Mouse (Mus musculus) midbrain, embryonic 11.5 days (tissue): ENCODE results near the gene Lin52. TPM values are rescaled to one million over a fixed set of nuclear protein-coding genes. Genes with fewer than 3 reads are reported as not detected.
"Not testable (repeated sequence)": the region's sequence is repeated elsewhere in the genome, so short reads cannot be mapped to it uniquely, and the experiment has no call there.

ENCODE experiments used
- ATAC-seq: fragments of 200-750 bp; cut with Nextera tagmentation; 2 replicates; pipeline ENCODE4 v1.8.0; 2017; ENCODE audit warnings: moderate TSS enrichment, moderate library complexity; ENCODE audit not compliant: low FRiP score
- DNase-seq: peaks from one replicate; pipeline ENCODE4 v3.0.0; 2015; ENCODE audit warnings: low spot score; ENCODE audit errors: missing footprints
- H3K27ac ChIP-seq: fragments of 300-500 bp; sonication (generic); 2 replicates; pipeline ENCODE4 v1.5.1; 2014; ENCODE audit warnings: low read depth, low read length
- H3K27me3 ChIP-seq: fragments of 300-500 bp; sonication (generic); 2 replicates; pipeline ENCODE4 v1.6.1; 2014; ENCODE audit warnings: mild to moderate bottlenecking, low read length, moderate library complexity, mixed read lengths; ENCODE audit not compliant: control insufficient read depth, insufficient read depth
- H3K36me3 ChIP-seq: fragments of 300-500 bp; sonication (generic); 2 replicates; pipeline ENCODE4 v1.6.1; 2014; ENCODE audit warnings: mild to moderate bottlenecking, low read length, moderate library complexity, mixed read lengths; ENCODE audit not compliant: control insufficient read depth, insufficient read depth
- H3K4me1 ChIP-seq: fragments of 300-500 bp; sonication (generic); 2 replicates; pipeline ENCODE4 v1.6.1; 2014; ENCODE audit warnings: low read length; ENCODE audit not compliant: control insufficient read depth, insufficient read depth
- H3K4me2 ChIP-seq: fragments of 300-500 bp; sonication (generic); 2 replicates; pipeline ENCODE4 v1.6.1; 2014; ENCODE audit warnings: mild to moderate bottlenecking, moderate library complexity
- H3K4me3 ChIP-seq: fragments of 300-500 bp; sonication (generic); 2 replicates; pipeline ENCODE4 v1.5.1; 2014; ENCODE audit warnings: low read depth, low read length
- H3K9ac ChIP-seq: fragments of 300-500 bp; sonication (generic); 2 replicates; pipeline ENCODE4 v1.6.1; 2014; ENCODE audit warnings: low read length
- H3K9me3 ChIP-seq: fragments of 300-500 bp; sonication (generic); 2 replicates; pipeline ENCODE4 v1.6.1; 2016; ENCODE audit warnings: low read length; ENCODE audit not compliant: control insufficient read depth
- WGBS: fragments of 180-500 bp; shearing (Covaris S2); extraction: QIAGEN DNeasy Blood & Tissue Kit; methylation state at CpG from one replicate; pipeline ENCODE4 v1.1.7; 2014; 5-methylcytosine and 5-hydroxymethylcytosine counted together
- polyA plus RNA-seq: library from polyadenylated mRNA; unstranded; fragments of >200 nt; fragmentation: Nextera tagmentation; extraction: Ambion mirVana; gene quantifications from 2 replicates; pipeline ENCODE4 v1.2.1, GENCODE M21; 2014

The Lin52 gene
- polyA plus RNA-seq, 1 experiment from 2014 or later = 42.2 TPM

DNA sequence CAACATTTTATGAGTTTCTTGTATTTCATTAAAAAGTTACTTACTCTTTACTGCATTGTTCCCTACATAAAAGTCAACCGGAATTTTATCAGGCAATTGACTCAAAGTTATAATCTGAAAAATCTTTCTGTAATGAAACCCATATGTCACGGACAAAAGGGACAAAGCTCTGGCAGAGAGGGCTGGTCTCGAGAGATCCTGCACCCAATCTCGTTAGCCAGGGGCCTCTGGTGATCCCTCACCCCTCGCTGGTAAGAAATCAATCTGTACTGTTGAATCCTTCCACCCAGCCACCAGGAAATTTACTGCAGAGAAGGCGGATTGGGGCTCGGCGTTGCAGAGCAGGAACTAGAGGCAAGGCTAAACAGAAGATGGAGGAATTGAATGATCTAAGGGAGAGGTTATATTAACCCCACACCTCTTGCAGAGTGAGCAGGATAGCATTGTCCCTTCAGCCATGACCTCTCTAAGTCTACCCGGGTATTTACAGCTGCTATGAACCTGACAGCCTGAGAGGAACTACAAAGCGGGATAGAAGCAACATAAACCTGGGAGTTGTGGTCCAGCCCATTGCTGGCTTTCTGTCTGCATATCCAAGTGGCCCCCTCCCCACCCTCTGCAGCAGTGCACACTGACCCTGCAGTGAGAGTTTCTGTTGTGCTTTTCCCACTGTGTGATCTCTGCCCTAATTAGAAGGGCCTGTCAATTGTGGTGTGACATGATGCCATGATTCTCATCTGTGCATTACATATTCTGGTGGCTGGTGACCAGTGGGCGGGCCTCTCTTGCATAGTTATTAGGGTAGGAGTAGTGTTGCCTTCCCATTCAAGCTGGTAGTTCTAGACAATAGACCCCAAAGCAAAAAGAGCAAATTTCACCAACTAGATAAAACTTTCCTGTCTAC, 73.2 kb downstream of the Lin52 start:
- H3K9ac ChIP-seq = no peak overlapping the region
- H3K4me2 ChIP-seq = no peak overlapping the region
- H3K4me3 ChIP-seq = no peak overlapping the region
- H3K27ac ChIP-seq = no peak overlapping the region
- no peaks in the 10 kb centered on the region for H3K9me3 ChIP-seq
- no peaks in the 10 kb centered on the region for H3K27me3 ChIP-seq
- H3K4me1 ChIP-seq = no peaks in the 10 kb centered on the region
- ATAC-seq = no peak
- H3K36me3 ChIP-seq = no peaks in the 10 kb centered on the region
- no peak for DNase-seq
- WGBS = 63% methylated on average over 11 of the region's 11 CpGs

DNA sequence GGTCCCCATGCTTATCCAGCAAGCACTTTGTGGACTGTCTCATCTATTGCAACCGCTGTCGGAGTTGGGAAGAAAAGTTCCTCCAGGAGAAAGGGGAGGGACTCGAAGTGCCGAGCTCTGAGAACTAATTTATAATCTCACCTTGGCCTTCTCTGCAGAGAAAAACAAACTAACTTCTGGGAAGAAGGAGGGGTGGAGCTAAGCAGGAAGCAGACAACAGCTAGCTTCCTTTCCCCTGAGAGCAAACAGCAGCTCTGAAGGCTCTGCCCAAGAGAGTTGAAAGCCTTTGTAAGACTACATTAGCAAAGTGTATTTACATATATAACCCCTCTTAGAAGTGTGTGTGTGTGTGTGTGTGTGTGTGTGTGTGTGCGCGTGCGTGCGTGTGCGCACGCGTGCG, 74.2 kb downstream of the Lin52 start:
- no peak overlapping the region for H3K27ac ChIP-seq

DNA sequence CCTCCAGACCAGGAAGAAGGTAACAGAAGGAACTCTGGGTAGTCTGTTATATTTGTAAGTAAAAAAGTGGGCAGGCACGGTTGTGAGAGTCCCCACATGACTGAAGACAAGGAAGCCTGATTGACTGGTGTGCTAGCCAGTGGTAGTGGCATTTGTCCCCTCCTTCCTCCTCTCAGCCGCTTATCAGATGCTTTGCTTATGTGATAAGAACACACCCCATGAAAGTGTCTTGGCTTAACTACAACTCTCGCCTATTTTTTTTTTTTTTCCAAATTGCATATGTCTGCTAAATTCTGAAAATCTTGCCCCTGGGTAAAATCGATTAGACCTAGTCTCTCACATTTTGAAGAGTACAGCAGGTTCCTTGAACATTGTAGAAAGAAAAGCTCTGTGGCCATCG, 79.2 kb downstream of the Lin52 start:
- H3K9ac ChIP-seq = no peak overlapping the region
- no peaks in the 10 kb centered on the region for H3K27me3 ChIP-seq
- H3K27ac ChIP-seq = no peak overlapping the region
- ATAC-seq = no peak
- DNase-seq = no peak
- 86% methylated on average over 5 of the region's 5 CpGs for WGBS
- H3K4me2 ChIP-seq = no peak overlapping the region
- no peaks in the 10 kb centered on the region for H3K9me3 ChIP-seq
- no peaks in the 10 kb centered on the region; the same call in 1 of the 2 replicates for H3K36me3 ChIP-seq
- no peak overlapping the region for H3K4me3 ChIP-seq
- peaks cover 22% of the 10 kb centered on the region for H3K4me1 ChIP-seq

More for the DNA sequence above, 74.2 kb downstream of the Lin52 start:
- Histone ChIP-seq H3K9ac (no peak overlapping the region), H3K36me3 (no peaks in the 10 kb centered on the region), H3K27me3 (no peaks in the 10 kb centered on the region), H3K4me3 (no peak overlapping the region), H3K4me1 (no peaks in the 10 kb centered on the region), H3K9me3 (no peaks in the 10 kb centered on the region), H3K4me2 (no peak overlapping the region)
- 96% methylated on average over 12 of the region's 12 CpGs for WGBS
- no peak for ATAC-seq
- no peak for DNase-seq

DNA sequence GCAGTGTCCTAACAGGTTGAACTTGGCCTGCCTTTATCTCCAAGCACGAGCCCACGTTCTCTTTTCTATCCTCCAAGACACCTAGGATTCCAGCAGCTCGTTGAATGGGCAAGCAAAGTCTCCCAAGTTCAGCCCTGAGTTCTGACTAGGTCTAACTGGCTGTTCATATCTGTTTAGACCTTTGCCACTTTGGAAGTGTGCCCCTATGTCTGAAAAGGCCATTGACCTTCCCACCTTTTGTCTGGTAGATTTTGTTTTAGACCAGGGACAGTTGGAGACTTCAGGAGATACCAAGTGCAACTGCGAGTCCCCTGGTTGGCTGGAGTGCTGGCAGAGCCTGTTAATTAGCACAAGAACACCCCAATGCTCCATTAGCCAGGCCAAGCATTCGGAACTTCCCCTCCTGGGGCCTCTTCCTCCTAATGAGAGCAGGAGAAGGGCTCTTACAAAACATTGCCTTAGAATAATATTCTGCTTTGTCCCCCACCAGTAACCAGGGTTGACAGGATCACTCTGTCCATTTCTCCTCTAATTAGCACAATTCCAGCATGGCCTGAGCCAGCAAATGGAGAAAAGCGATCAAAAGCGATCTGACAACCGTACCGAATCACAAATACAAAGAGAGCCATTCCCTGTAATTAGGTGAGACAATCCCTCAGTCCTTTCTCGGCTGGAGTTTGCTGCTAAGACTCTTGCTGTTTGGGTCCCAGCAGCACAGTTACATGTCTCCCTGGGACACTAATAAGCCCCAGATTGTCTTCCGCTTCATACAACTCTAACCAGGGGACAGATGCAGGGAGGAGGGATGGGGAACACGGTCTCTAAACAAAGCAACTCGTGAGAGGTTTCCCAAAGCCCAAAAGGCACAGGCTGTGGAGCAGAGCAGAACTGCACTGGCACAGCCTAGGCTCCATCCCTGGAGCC, 80.9 kb downstream of the Lin52 start:
- ATAC-seq (peak; percentile 85), DNase-seq (peak; percentile 91)
- Histone ChIP-seq H3K9me3 (no peaks in the 10 kb centered on the region), H3K4me3 (no peak overlapping the region), H3K4me2 (no peak overlapping the region), H3K9ac (no peak overlapping the region), H3K4me1 (peaks cover 22% of the 10 kb centered on the region), H3K36me3 (no peaks in the 10 kb centered on the region; the same call in 1 of the 2 replicates), H3K27me3 (no peaks in the 10 kb centered on the region), H3K27ac (peak overlapping the region; percentile 67; the same call in 1 of the 2 replicates)
- 35% methylated on average over 13 of the region's 13 CpGs for WGBS

DNA sequence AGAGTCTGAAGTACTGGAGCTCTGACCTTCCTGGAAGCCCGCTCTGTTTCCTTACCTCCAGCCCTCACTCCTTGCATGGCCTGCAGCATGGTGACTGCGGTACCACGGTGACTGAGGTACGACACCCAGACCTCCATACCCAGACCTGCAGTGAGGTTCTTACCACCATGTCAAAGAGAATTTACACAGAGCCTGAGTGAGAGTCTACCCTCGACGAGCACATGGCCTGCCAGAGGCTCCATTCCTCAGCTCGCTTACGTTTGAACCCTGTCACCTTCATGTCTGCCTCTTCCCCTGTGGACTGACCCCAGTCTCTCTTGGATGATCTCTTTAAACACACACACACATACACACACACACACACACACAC, 81.6 kb downstream of the Lin52 start:
- peaks cover 22% of the 10 kb centered on the region for H3K4me1 ChIP-seq
- peak overlapping the region; percentile 67; the same call in 1 of the 2 replicates for H3K27ac ChIP-seq
- H3K9ac ChIP-seq = no peak overlapping the region
- no peak overlapping the region for H3K4me2 ChIP-seq
- no peak; the same call in 1 of the 2 replicates for ATAC-seq
- H3K9me3 ChIP-seq = no peaks in the 10 kb centered on the region
- H3K4me3 ChIP-seq = no peak overlapping the region
- 61% methylated on average over 8 of the region's 8 CpGs for WGBS
- H3K27me3 ChIP-seq = no peaks in the 10 kb centered on the region
- no peaks in the 10 kb centered on the region; the same call in 1 of the 2 replicates for H3K36me3 ChIP-seq
- DNase-seq = peak; percentile 89

DNA sequence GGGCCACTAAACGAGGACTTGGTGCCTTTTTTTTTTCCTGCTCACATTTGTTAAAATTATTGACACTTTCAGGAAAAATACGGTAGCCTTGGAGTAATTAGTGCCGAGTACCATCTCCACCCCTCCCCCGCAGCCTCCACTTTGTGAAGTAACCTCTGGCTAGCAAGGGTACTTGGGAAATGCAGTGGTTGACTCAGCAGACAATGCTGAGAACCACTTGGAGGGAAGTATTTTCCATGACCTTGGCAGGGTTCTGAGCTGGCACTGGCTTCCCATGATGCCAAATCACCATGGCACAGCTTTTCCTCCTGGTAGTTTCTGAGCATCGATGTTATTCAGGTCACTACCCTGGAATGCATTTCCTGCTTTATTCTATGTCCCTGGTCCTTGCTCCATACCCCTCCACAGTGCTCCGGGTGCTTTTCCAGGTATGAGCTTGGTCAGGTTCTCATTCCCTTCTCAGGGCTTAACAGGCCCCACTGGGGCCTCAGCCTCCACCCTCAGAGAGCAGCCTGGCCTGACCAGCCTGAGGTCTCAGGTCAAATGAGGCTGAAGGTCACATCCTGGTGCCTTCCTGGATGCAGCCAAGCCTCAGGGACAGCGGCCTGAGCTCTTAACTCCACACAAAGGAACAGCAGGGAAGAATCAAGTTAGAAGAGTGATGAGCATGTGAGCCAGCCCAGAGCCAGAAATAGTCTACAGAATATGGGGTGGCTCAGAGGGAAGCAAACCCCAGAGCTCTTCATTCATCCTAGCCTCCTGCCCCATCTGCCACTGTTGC, 82.7 kb downstream of the Lin52 start:
- no peaks in the 10 kb centered on the region; the same call in 1 of the 2 replicates for H3K36me3 ChIP-seq
- H3K4me2 ChIP-seq = no peak overlapping the region
- DNase-seq (no peak), ATAC-seq (no peak)
- WGBS = 76% methylated on average over 7 of the region's 7 CpGs
- H3K9me3 ChIP-seq = no peaks in the 10 kb centered on the region
- H3K9ac ChIP-seq = no peak overlapping the region
- no peaks in the 10 kb centered on the region for H3K27me3 ChIP-seq
- H3K27ac ChIP-seq = no peak overlapping the region
- H3K4me1 ChIP-seq = peaks cover 22% of the 10 kb centered on the region
- no peak overlapping the region for H3K4me3 ChIP-seq

DNA sequence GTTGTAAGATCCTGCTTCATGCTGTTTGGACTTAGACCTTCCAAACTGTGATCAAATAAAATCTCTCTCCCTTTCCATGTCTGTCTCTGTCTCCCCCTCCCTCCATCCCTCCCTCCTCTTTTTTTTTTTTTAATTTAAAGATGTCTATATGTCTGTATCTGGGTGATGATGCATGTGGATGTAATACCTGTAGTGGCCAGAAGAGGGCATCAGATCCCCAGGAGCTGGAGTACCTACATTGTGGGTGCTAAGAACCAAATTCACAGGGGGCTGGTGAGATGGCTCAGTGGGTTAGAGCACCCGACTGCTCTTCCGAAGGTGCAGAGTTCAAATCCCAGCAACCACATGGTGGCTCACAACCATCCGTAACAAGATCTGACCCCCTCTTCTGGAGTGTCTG, 88.3 kb downstream of the Lin52 start:
- 89% methylated on average over 2 of the region's 3 CpGs for whole genome bisulfite sequencing
- not testable (repeated sequence) for H3K4me2 ChIP-seq, H3K9me3 ChIP-seq, H3K9ac ChIP-seq, H3K4me3 ChIP-seq, ATAC-seq, DNase-seq, H3K27ac ChIP-seq, H3K27me3 ChIP-seq, H3K36me3 ChIP-seq, H3K4me1 ChIP-seq

DNA sequence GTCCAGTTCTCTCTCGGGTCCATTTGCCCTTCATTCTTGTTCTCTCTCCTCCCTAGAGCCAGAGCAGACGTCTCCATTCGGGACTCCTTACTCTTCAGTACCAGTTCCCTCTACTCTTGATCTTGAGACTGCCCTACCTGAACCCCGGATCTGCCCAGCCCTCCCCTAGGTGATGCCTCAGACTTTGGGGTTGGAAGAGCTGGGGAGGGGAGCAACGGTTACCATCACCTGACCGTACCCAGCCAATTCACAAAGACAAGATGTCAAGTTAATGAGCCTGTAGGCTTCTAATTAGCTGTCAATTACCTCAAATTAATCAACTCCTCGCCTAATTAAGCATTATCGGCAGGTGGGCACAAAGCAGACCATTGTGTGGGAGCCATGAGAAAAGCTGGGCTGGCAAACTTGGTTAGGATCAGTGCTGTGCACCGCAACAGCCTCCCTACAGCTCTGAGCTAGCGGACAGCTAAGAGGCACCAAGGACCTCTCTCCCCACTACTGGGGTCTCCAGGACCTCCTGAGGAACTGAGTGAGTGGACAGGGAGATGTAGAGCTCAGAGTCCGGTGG, 90.3 kb downstream of the Lin52 start:
- H3K9ac ChIP-seq = no peak overlapping the region
- no peaks in the 10 kb centered on the region for H3K27me3 ChIP-seq
- no peak for DNase-seq
- no peak overlapping the region for H3K27ac ChIP-seq
- 87% methylated on average over 11 of the region's 11 CpGs for WGBS
- no peak for ATAC-seq
- no peak overlapping the region for H3K4me3 ChIP-seq
- no peaks in the 10 kb centered on the region for H3K36me3 ChIP-seq
- no peak overlapping the region for H3K4me2 ChIP-seq
- no peaks in the 10 kb centered on the region for H3K9me3 ChIP-seq
- H3K4me1 ChIP-seq = no peaks in the 10 kb centered on the region
